Mouse (Mus musculus): ENCODE measurements around the gene Rpl19. TPM values are rescaled to one million over a fixed set of nuclear protein-coding genes. Genes with fewer than 3 reads are reported as not detected.

Rpl19 gene
- total RNA-seq, 2 experiments from 2014 or later, result 571 to 605 TPM

GRCm38 (mm10) chr11:97998074-97998793, 28.3 kb upstream of the Rpl19 start:
- intact Hi-C loops (cut with DNase I), result no loop called here
- DNase-seq (ENCODE audit: extremely low spot score in 1 of 2, low spot score in 2 of 2), result no peak

GRCm38 (mm10) chr11:97998898-97999608, 27.5 kb upstream of the Rpl19 start:
- intact Hi-C loops (cut with DNase I), result no loop called here
- DNase-seq (ENCODE audit: extremely low spot score in 1 of 2, low spot score in 2 of 2), result no peak

GRCm38 (mm10) chr11:97999748-98000147, 26.8 kb upstream of the Rpl19 start:
- DNase-seq (ENCODE audit: extremely low spot score in 1 of 2, low spot score in 2 of 2), result no peak
- intact Hi-C loops (cut with DNase I), result no loop called here

GRCm38 (mm10) chr11:98000378-98001140, 26.0 kb upstream of the Rpl19 start:
- no peak for DNase-seq (ENCODE audit: extremely low spot score in 1 of 2, low spot score in 2 of 2)
- intact Hi-C loops (cut with DNase I), result no loop called here

- intact Hi-C loops (cut with DNase I), result no loop called here
- DNase-seq (ENCODE audit: extremely low spot score in 1 of 2, low spot score in 2 of 2), result no peak
Measured at GRCm38 (mm10) chr11:98001351-98001824, 25.1 kb upstream of the Rpl19 start.

- intact Hi-C loops (cut with DNase I), result no loop called here
Measured at GRCm38 (mm10) chr11:98001986-98002385, 24.5 kb upstream of the Rpl19 start.

GRCm38 (mm10) chr11:98002627-98003026, 23.9 kb upstream of the Rpl19 start:
- intact Hi-C loops (cut with DNase I), result no loop called here
- peak in 1 of 2 experiments; percentile 90 for DNase-seq (ENCODE audit: extremely low spot score in 1 of 2, low spot score in 2 of 2)

More at GRCm38 (mm10) chr11:98001986-98002385, 24.5 kb upstream of the Rpl19 start:
- DNase-seq (ENCODE audit: extremely low spot score in 1 of 2, low spot score in 2 of 2), result no peak

GRCm38 (mm10) chr11:98003171-98003671, 23.3 kb upstream of the Rpl19 start:
- DNase-seq (ENCODE audit: extremely low spot score in 1 of 2, low spot score in 2 of 2), result no peak
- intact Hi-C loops (cut with DNase I), result no loop called here

GRCm38 (mm10) chr11:98004161-98004560, 22.3 kb upstream of the Rpl19 start:
- intact Hi-C loops (cut with DNase I), result no loop called here
- DNase-seq (ENCODE audit: extremely low spot score in 1 of 2, low spot score in 2 of 2), result no peak

- DNase-seq (ENCODE audit: extremely low spot score in 1 of 2, low spot score in 2 of 2), result no peak
Measured at GRCm38 (mm10) chr11:98005076-98005475, 21.4 kb upstream of the Rpl19 start.

GRCm38 (mm10) chr11:98005686-98006085, 20.8 kb upstream of the Rpl19 start:
- intact Hi-C loops (cut with DNase I), result no loop called here
- DNase-seq (ENCODE audit: extremely low spot score in 1 of 2, low spot score in 2 of 2), result no peak

More at GRCm38 (mm10) chr11:98005076-98005475, 21.4 kb upstream of the Rpl19 start:
- intact Hi-C loops (cut with DNase I), result no loop called here

GRCm38 (mm10) chr11:98008087-98008486, 18.4 kb upstream of the Rpl19 start:
- DNase-seq (ENCODE audit: extremely low spot score in 1 of 2, low spot score in 2 of 2), result no peak
- intact Hi-C loops (cut with DNase I), result no loop called here

- intact Hi-C loops (cut with DNase I), result no loop called here
- DNase-seq (ENCODE audit: extremely low spot score in 1 of 2, low spot score in 2 of 2), result no peak
Measured at GRCm38 (mm10) chr11:98011716-98012115, 14.8 kb upstream of the Rpl19 start.

- DNase-seq (ENCODE audit: extremely low spot score in 1 of 2, low spot score in 2 of 2), result no peak
Measured at GRCm38 (mm10) chr11:98012831-98013230, 13.7 kb upstream of the Rpl19 start.

GRCm38 (mm10) chr11:98016177-98016576, 10.3 kb upstream of the Rpl19 start:
- intact Hi-C loops (cut with DNase I), result no loop called here
- no peak for DNase-seq (ENCODE audit: extremely low spot score in 1 of 2, low spot score in 2 of 2)

More at GRCm38 (mm10) chr11:98012831-98013230, 13.7 kb upstream of the Rpl19 start:
- intact Hi-C loops (cut with DNase I), result no loop called here

GRCm38 (mm10) chr11:98016824-98017223, 9.7 kb upstream of the Rpl19 start:
- no peak for DNase-seq (ENCODE audit: extremely low spot score in 1 of 2, low spot score in 2 of 2)
- intact Hi-C loops (cut with DNase I), result no loop called here

- DNase-seq (ENCODE audit: extremely low spot score in 1 of 2, low spot score in 2 of 2), result no peak
- intact Hi-C loops (cut with DNase I), result no loop called here
Measured at GRCm38 (mm10) chr11:98018222-98018621, 8.3 kb upstream of the Rpl19 start.

- intact Hi-C loops (cut with DNase I), result no loop called here
- peak; percentile 65 to 83 for DNase-seq (ENCODE audit: extremely low spot score in 1 of 2, low spot score in 2 of 2)
Measured at GRCm38 (mm10) chr11:98018858-98019641, 7.5 kb upstream of the Rpl19 start.
